Mouse (Mus musculus): ENCODE results near the gene Alpl.

Gene Alpl

DNA sequence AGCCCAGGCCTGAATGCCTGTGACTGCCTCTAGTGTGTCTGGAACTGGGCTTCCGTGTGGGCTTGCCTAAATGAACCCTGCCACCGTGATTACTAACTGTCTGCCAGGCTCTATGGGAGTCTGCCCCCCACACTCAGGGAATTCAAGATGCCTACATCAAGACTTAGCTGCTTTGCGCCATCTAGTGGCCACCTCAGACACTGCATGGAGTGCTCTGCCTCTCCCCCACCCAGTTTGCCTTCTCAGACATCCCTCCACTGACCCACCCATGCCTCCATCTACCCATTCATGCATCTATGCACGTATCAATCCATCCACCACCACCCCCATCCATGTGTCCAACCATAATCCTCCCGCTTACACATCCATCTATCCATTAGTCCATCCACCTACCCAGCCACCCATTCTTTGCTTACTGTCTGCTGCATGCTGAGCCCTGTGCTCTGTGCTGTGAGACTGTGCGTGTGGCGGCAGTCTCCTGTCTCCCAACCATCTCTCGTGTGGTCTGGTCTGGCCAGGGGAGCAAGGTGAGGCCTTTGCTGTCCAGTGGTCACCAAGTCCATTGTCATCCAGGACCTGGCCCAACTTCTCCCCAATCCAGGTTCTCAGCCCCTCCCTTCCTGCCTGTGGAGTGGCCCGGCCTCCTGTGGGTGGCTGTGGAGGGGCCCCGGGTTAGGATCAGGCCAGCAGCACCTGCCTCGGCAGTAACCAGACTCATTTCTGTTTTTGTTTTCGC is 73.3 kb downstream of the Alpl start:
- in situ Hi-C loops (cut with MboI; ENCODE audit: low sequenced_read_pairs) = no loop called here

DNA sequence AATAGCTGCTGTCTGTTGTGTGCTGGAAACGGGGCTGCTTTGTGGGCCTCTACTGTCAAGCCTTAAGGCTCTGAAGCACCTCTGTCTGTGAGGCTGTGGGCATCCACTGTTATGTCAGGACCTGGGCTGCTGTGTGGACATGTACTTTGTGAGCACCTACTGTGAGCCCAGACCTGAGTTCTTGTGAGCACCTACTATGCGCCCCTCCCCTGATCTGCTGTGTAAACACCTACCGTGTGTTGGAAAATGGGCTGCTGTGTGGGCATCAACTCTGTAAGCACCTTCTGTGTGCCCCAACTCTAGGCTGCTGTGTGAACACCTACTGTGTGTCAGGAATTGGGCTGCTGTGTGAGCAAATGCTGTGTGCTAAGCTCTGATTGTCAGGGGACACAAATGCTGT is 74.0 kb downstream of the Alpl start:
- in situ Hi-C loops (cut with MboI; ENCODE audit: low sequenced_read_pairs) = no loop called here

DNA sequence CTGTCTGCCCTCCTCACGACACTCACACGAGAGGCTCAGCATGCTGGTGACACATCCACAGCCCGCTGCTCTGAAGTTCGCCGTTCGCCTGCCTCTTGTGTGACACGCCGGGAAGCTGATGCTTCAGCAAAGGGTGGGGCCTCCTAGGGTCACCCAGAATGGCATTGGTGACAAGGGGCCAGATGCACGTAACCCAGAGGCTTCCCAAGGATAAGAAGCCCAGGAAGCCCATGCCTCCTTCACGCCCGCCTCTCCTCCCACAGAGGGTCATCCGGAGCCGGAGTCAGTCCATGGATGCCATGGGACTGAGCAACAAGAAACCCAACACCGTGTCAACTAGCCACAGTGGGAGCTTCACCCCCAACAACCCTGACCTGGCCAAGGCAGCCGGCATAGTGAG is 74.6 kb downstream of the Alpl start:
- in situ Hi-C loops (cut with MboI; ENCODE audit: low sequenced_read_pairs) = no loop called here

DNA sequence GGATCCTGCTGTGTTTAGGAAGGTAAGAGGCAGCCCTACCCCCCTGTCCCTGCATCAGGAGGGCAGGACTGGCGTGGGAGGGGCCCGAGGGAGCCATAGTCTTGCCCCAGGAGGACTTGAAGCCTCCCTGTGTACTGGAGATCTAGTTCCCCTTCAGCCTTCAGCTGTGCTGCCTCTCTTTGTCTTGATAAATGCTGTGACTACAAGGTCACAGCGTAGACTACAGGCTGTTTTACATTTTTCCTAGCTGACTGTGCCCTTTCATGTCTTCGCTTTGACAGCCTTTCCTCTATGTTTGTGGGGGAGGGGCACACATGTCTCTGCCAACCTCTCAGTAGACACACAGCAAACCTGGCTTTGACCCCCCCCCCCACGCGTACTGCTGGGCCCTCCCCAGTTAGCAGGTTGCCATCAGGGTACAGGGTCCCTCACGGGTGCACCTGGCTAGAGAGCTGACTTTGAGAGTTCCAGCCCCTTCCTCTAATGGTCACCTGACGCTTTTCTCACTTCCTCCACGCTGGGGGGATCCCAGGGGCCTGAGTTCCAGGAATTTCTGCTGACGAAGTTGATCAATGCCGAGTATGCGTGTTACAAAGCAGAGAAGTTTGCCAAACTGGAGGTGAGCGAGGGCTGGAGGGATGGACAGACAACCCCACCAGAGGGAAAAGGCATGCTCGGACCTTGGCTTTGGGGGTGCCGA is 76.7 kb downstream of the Alpl start:
- in situ Hi-C loops (cut with MboI; ENCODE audit: low sequenced_read_pairs) = no loop called here

DNA sequence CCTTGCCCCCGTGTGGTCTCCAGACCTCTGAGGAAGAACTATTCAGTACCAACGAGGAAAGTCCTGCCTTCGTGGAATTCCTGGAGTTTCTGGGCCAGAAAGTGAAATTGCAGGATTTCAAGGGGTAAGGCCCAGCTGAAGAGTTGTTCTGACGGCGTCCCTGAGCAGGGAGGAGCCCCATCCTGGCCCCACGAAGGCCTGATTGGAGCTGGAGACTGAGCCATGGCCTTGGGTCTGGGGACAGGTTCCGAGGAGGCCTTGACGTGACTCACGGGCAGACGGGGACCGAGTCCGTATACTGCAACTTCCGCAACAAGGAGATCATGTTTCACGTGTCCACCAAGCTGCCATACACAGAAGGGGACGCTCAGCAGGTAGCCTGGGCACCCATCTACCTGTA is 78.5 kb downstream of the Alpl start:
- in situ Hi-C loops (cut with MboI; ENCODE audit: low sequenced_read_pairs) = no loop called here

DNA sequence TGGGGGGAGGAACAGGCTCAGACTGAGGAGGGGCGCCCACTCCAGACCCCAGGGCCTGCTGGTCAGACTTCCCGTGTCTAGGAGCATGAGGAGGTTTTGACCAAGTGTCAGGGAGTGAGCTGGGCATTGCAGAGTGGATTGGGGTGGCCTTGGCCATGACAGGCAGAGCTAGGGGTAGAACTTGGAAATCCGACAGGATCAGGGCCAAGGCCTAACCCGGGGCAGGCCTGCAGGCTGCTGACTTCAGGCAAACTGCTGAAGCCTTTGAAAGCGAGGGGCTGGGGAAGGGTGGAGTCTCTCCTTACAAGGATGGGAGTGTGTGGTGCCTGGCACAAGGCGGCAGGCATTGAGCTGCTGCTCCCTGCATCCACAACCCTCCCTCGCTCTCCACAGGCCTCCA is 79.2 kb downstream of the Alpl start:
- in situ Hi-C loops (cut with MboI; ENCODE audit: low sequenced_read_pairs) = no loop called here

DNA sequence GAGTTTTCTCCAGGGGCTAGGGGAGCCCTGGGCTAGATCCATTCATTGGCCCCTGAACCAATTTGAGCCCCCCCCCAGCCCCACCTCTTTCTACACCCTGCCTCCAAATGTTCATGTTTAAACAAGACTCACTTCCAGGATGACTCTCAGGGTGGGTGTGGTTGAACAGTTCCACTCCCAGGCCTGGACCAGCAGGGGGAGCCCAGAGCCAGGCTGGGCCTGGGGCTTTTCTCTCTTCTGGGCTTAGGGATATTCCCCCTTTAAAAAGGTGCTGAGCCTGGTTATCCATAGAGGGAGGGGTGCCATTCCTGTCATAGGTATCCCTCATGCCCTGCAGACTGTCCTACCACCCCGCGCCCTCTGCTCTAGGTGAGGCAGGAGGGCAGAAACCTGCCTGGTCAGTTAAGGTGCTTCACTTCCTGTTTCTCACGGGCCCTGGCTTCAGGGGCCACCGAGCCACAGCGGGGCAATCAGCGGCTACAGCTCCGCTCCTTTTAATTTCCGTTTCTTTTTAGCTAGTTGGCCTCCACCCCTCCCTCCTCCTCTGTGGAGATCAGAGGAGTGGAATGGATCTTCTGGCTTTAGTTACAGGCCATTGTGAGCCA is 82.1 kb downstream of the Alpl start:
- in situ Hi-C loops (cut with MboI; ENCODE audit: low sequenced_read_pairs) = no loop called here

DNA sequence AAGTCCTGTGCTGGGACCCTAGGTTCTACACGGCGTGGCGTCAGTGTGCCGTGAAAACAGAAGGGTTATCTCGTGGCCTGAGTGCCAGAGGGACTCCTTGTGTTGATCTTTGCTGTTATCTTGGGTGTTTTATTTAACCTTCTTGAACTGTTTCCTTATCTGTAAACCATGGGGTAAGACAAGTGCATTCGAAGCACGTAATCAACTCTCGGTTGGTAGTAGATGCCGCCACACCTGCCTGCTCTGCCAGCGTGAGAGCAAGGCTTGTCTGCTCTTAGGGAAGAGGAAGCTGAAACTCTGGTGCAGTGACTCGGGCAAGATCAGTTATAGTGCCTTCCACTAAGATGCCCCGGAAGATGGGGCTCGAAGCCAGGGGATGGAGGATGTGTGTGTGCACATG is 83.2 kb downstream of the Alpl start:
- in situ Hi-C loops (cut with MboI; ENCODE audit: low sequenced_read_pairs) = no loop called here

DNA sequence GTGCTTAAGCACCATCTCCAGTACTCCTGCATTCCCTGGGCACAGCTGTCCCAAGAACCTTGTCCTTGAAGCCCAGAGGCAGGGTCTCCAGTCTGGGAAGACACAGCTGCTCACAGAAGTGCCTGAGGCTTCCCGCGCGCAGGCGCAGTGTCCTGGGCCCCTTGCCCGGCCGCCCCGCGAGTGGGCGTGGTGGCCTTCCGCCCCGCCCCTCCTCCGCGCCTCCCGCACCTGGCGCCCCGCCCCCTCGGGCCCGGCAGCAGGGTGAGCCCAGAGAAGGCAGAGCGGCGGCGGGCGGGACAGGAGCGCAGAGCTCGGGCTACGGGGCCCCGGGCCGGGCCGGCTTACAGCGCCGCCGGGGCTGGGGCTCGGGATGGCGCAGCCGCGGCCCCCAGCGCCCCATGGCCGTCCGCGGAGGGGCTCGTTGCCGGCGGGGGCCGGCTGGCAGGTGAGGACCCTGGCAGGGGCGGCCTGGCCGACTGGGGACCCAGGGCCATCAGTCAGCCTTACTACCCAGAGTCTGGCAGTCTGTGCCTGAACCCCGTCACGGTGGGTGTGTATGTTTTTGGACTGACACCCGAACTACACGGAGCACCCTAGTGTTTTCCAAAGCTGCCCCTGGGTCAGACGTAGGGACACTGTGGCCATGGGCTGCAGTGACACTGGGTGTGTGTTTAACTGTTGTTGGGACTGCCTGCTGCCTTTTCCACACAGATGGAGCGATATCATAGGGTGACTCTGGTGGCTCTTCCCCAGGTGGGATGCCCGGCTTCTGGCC is 88.8 kb downstream of the Alpl start:
- in situ Hi-C loops (cut with MboI; ENCODE audit: low sequenced_read_pairs) = no loop called here

DNA sequence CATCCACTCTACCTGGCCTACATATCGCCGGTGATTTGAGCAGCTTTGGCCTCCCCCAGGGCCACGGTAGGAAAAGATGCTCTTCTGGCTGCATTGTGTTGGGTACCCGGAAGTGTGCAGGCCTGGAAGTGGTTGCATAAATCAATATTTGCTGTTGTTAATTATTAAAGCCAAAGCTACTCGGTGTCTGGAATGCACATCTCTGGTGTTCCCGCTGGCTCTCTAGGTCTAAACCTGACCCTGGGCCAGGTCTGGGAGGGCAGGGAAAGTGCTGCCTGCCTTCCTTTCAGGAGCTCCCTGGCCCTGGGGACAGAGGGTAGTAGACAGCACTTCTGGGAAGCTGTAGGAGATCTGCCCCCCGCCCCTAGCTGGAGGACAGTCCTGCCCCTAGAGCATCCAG is 89.7 kb downstream of the Alpl start:
- in situ Hi-C loops (cut with MboI; ENCODE audit: low sequenced_read_pairs) = no loop called here

DNA sequence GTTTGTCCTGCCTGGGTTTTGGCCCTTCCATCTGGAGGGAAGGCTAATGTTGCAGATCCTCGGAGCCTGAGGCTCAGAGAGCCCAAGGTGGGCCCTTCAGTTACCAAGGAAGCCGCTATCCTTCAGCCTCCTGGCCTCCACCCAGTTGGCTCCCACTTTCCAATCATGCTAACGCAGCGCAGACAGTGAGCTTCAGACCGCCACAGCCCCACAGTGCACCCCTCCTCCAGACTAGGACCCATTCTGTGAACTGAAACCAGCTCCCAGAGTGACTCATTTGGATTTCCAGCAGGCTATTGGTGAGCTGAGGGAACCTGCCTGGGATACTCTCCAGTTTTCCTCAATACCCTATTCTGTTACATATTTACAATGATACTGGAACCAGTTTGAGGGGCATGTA is 90.8 kb downstream of the Alpl start:
- in situ Hi-C loops (cut with MboI; ENCODE audit: low sequenced_read_pairs) = no loop called here

DNA sequence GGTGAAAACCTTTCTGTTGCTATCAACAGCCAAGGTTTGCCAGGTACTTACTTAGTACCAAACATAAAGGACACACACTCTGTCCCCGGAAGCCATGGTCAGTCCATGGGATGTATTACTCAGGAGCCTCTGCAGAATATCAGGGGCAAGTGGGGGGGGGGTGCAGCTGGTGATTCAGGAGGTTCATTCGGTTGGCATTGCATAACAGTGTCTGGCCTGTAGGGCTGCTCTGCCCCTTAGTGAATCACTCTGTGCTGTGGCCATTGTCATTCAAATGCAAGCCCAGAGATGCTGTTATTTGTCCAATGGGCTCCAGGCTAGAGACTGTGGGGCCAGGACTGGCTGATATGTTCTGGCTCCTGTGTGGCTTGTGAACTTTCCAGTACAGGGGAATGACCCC is 91.6 kb downstream of the Alpl start:
- in situ Hi-C loops (cut with MboI; ENCODE audit: low sequenced_read_pairs) = no loop called here

DNA sequence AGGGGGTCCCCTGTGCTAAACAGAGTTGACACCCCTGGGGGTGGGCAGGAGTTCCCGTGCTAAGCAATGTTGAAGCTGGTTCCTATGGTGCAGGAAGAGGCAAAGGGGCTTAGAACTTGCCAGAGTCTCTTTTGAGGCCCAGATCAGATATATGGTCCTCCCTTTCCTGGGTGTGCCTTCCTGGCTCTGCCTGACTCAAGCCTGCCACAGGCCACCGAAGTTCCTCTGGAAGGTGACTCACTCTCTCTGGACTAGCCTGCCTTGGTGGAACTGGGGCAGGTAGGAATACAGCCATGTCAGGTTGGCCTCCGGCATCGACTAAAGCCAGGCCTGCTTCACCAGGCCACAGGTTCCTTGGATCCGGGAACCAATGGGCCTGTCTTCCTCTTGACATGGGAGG is 93.1 kb downstream of the Alpl start:
- in situ Hi-C loops (cut with MboI; ENCODE audit: low sequenced_read_pairs) = no loop called here

DNA sequence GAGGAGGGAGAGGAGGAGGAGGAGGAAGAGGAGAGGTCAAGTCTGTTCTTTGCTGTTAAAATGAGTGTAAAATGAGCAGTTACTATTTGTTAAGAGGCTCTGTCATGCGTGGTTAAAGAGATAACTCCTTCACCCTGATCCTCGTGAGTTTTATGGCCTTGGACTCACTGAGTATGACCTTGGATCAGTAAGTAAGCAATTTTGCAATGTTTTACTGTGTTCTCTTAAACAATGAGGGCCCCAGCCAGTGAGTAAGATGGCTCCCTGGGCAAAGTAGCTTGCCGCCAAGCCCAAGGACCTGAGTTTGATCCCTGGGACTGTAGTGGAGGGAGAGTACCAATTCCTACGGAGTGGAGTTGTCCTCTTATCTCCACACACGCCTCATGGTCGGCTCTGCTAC is 95.2 kb downstream of the Alpl start:
- in situ Hi-C loops (cut with MboI; ENCODE audit: low sequenced_read_pairs) = no loop called here

DNA sequence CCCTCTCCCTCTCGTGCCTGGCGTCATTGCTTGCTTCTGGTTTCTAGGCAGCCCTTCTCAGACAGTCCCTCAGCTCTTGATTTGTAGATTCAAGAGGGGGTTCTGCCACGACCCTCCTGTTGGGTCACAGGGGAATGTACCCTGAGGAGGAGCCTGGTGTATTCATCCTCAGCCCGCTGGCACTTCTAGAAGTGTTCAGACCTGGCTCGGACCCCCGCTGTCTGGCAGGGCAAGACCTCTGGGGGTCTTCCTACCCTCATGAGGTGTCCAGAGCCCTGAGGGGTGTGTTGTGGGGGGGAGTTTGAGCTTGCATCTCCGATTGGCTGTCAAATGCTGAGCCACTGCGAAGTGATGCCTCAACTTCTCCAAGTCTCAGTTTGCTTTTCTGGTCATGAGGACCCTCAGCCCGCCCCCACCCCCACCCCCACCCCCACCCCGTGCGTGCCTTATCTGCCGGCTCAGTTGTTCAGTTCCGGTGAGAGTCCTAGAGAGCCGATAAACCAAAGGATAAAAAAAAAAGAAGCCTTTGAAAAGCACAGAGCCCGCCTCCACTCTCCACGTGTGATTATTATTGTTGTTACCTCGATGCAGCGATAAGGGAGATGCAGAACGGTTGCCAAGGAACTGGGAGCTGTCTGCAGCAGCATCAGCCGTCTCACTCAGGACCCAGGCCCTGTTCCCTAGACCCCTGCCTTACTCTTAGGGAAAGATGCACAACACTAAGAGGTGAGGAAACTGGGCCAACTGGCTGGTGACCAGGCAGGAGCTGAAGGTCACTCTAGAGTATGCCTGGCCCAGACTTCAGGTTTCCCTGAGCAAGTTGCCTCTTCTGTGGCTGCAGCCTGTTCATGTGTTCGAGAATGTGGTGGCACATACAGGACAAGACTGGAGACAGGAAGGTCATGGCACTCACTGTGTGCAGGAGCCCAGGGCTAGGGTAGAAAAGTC is 96.6 kb downstream of the Alpl start:
- in situ Hi-C loops (cut with MboI; ENCODE audit: low sequenced_read_pairs) = no loop called here

DNA sequence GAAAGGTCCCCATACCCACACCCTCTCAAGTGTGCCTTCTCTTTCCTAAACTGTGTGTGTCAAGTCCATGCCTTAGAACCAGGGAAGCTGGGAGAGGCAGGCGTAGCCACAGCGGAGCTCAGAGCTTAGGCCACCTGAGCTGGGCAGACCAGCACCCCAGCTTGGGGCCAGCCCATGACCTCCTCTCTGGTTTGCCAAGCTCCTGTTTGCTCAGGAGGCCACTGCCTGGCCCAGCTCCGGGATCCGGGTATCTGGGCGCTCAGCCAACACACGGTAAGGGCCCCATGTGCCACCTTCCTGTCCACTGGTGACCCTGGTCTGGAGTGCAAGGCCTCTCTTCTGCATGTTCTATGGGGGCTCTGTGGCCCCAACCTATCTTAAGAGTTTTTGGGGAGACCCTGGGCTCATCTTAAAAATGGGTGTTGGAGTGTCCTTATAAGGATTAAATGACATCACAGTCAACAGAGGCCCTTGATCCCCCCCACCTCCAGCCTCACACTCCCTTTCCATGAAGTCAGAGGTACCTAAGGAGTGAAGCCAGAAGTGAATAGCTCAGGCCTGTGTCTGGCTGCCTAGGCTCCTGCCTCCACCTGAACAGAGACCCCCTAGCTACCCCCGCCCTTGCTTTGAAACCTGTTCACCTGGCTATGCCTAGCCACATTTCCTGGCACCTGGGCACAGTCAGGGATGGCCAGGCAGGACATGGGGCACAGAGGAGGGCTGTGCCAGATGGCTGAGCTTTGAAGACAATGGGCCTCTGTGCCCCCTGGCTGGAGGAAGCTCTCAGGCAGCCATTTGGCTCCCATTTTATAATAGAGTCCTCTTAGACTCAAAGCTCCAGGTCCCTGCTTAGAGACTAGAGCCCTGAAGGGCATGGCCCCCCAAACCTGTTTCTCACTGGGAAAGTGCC is 97.9 kb downstream of the Alpl start:
- in situ Hi-C loops (cut with MboI; ENCODE audit: low sequenced_read_pairs) = no loop called here

DNA sequence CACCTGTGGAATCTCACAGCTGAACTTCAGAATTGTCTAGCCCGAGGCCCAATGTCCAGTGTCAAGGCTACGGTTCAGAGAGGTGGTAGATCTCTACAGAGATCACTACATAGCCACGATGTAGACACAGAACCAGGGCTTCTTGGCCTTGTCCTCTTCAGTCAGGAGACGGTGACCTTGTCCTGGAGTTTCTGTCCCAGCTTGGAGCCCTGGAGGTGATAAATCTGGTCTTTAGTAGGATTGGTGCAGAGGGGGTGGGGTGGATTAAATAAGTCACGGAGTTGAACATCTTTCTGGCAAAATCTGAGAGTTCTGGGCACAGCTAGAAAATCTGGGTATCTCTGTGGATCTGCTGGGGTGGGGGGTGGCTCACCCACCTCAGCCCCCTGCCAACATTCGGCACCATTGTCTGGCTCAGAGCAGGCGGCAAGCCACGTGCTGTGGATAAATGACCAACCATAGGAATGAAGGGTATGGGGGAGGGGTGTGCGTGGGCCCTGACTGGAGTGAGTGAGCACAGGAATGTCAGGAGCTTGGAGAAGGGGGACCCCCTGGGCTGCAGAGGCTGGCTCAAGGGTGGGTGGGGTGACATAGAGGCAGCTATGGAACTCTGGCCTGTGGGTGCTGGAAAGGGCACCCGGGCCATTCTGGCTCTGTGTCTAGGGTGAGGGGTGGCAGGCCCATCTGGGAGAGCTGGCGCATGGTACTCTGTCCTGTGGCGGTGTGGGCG is 98.9 kb downstream of the Alpl start:
- in situ Hi-C loops (cut with MboI; ENCODE audit: low sequenced_read_pairs) = no loop called here

DNA sequence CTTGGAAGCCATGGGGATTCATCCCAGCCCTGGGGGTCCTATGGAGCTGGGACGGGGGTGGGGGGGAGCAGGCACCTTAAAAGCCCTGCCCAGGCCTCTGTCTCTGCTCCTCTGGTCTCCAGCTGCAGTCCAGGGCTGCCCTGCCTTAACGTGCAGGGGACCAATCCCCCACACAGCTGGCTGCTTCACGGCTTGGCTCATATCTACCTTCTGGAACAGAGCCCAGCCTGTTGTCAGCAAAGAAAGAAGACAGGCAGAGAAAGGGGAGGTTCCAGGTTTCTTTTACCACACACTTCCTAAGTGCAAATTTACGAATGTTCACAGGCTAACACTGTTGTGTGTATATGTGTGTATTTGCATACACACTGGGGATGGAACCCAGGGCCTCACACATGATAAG is 100.3 kb downstream of the Alpl start:
- in situ Hi-C loops (cut with MboI; ENCODE audit: low sequenced_read_pairs) = no loop called here

DNA sequence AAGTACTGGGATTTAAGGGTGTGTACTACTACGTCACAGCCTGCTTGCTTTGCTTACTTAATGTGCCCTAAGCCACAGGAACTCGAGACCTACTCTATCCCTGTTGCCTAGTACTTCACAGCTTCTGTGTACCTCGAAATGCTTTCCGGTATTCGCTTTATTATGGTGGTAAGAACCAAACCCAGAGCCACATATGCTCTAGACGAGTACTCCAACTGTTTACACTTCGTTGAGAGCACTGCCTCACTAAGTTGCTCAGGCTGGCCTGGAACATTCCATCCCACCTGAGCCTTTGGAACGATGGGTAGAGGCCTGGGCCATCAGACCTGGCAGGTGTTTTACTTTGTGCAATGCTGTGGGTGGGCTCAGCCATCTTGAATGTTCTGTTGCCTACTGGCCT is 100.9 kb downstream of the Alpl start:
- in situ Hi-C loops (cut with MboI; ENCODE audit: low sequenced_read_pairs) = no loop called here

Measured in CH12F3 (cell line).